Mouse (Mus musculus) MEL (cell line): ENCODE results near the gene Xrcc4. TPM values are rescaled to one million over a fixed set of nuclear protein-coding genes. Genes with fewer than 3 reads are reported as not detected.

Experiments
- DNase-seq: peaks from one replicate; pipeline ENCODE4 v3.0.0; 2011; ENCODE audit warnings: low read depth, low spot score
- H3K27ac ChIP-seq: 2 replicates; pipeline ENCODE4 v1.5.1; 2012; ENCODE audit warnings: low read depth, mild to moderate bottlenecking, control low read depth, low read length, moderate library complexity; ENCODE audit not compliant: control insufficient read depth
- H3K27me3 ChIP-seq, 2 experiments: fragments of 150-350 bp in 1 of 2; sonication (generic) in 1 of 2; 2 replicates each; pipeline ENCODE4 v1.6.1; 2012; ENCODE audit warnings: low read length in 2 of 2, mild to moderate bottlenecking in 2 of 2, improper control_type of control experiment in 1 of 2, moderate library complexity in 1 of 2; ENCODE audit not compliant: insufficient read depth in 2 of 2, control insufficient read depth in 1 of 2
- H3K36me3 ChIP-seq, 2 experiments: 2 replicates each; pipeline ENCODE4 v1.6.1; 2012 to 2014; ENCODE audit warnings: low read length in 2 of 2, improper control_type of control experiment in 1 of 2, inconsistent platforms in 1 of 2, mild to moderate bottlenecking in 1 of 2; ENCODE audit not compliant: insufficient read depth in 2 of 2, control insufficient read depth in 1 of 2
- H3K4me1 ChIP-seq, 2 experiments: fragments of 150-350 bp in 1 of 2; sonication (generic) in 1 of 2; 2 replicates each; pipeline ENCODE4 v1.6.1; 2012; ENCODE audit warnings: low read length in 2 of 2, improper control_type of control experiment in 1 of 2, mild to moderate bottlenecking in 1 of 2; ENCODE audit not compliant: insufficient read depth in 2 of 2, control insufficient read depth in 1 of 2
- H3K4me3 ChIP-seq, 2 experiments: fragments of 150-350 bp in 1 of 2; sonication (generic) in 1 of 2; 2 replicates each; pipeline ENCODE4 v1.5.1; 2012; ENCODE audit warnings: low read depth in 2 of 2, low read length in 2 of 2, mild to moderate bottlenecking in 2 of 2, moderate library complexity in 2 of 2, control low read depth in 1 of 2, improper control_type of control experiment in 1 of 2; ENCODE audit not compliant: control insufficient read depth in 1 of 2, insufficient read depth in 1 of 2
- H3K79me2 ChIP-seq: 2 replicates; pipeline ENCODE4 v1.6.1; 2012; ENCODE audit warnings: mild to moderate bottlenecking, low read length, moderate library complexity; ENCODE audit not compliant: control insufficient read depth, poor library complexity, insufficient read depth
- H3K9ac ChIP-seq: 2 replicates; pipeline ENCODE4 v1.6.1; 2012; ENCODE audit warnings: low read depth, mild to moderate bottlenecking, control low read depth, low read length, moderate library complexity; ENCODE audit not compliant: control insufficient read depth, poor library complexity, severe bottlenecking
- H3K9me3 ChIP-seq: fragments of 150-350 bp; sonication (generic); replicated peaks from 2 replicates; pipeline ENCODE4 v1.6.1; 2012; ENCODE audit warnings: mild to moderate bottlenecking, low read length, improper control_type of control experiment, moderate library complexity; ENCODE audit not compliant: insufficient read depth
- CHD1 ChIP-seq: IDR thresholded peaks from 2 replicates; pipeline ENCODE4 v1.6.1; 2012; ENCODE audit warnings: low read depth, mild to moderate bottlenecking, inconsistent platforms, low read length, improper control_type of control experiment
- CHD2 ChIP-seq: IDR thresholded peaks from 2 replicates; pipeline ENCODE4 v1.6.1; 2011; ENCODE audit warnings: low read length, improper control_type of control experiment
- E2F4 ChIP-seq: IDR thresholded peaks from 2 replicates; pipeline ENCODE4 v1.6.1; 2011; ENCODE audit warnings: low read depth, low read length, improper control_type of control experiment, borderline replicate concordance
- ETS1 ChIP-seq: IDR thresholded peaks from 2 replicates; pipeline ENCODE4 v1.6.1; 2012; ENCODE audit warnings: low read depth, mild to moderate bottlenecking, inconsistent platforms, low read length, improper control_type of control experiment, moderate library complexity
- GATA1 ChIP-seq: IDR thresholded peaks from 2 replicates; pipeline ENCODE4 v1.6.1; 2011; ENCODE audit warnings: low read depth, low read length, improper control_type of control experiment
- HCFC1 ChIP-seq: IDR thresholded peaks from 2 replicates; pipeline ENCODE4 v1.6.1; 2012; ENCODE audit warnings: low read depth, mild to moderate bottlenecking, inconsistent platforms, low read length, improper control_type of control experiment, moderate library complexity
- JUND ChIP-seq: IDR thresholded peaks from 2 replicates; pipeline ENCODE4 v1.6.1; 2011; ENCODE audit warnings: low read depth, mild to moderate bottlenecking, improper control_type of control experiment, low read length
- MYB ChIP-seq: IDR thresholded peaks from 2 replicates; pipeline ENCODE4 v1.6.1; 2011; ENCODE audit warnings: mild to moderate bottlenecking, low read depth, low read length, improper control_type of control experiment
- NELFE ChIP-seq: IDR thresholded peaks from 2 replicates; pipeline ENCODE4 v1.6.1; 2011; ENCODE audit warnings: low read depth, low read length, improper control_type of control experiment
- POLR2A ChIP-seq, 2 experiments: IDR thresholded peaks; 2 replicates each; pipeline ENCODE4 v1.6.1; 2011 to 2012; ENCODE audit warnings: low read length in 2 of 2, mild to moderate bottlenecking in 2 of 2, control low read depth in 1 of 2, improper control_type of control experiment in 1 of 2, low read depth in 1 of 2, moderate library complexity in 1 of 2; ENCODE audit not compliant: control insufficient read depth in 1 of 2, insufficient read depth in 1 of 2, poor library complexity in 1 of 2
- RCOR1 ChIP-seq: IDR thresholded peaks from 2 replicates; pipeline ENCODE4 v1.6.1; 2012; ENCODE audit warnings: low read depth, mild to moderate bottlenecking, inconsistent platforms, low read length, improper control_type of control experiment
- SIN3A ChIP-seq: IDR thresholded peaks from 2 replicates; pipeline ENCODE4 v1.6.1; 2012; ENCODE audit warnings: low read length, improper control_type of control experiment, inconsistent platforms
- SMC3 ChIP-seq: IDR thresholded peaks from 2 replicates; pipeline ENCODE4 v1.6.1; 2011; ENCODE audit warnings: low read depth, low read length, improper control_type of control experiment
- TAL1 ChIP-seq: IDR thresholded peaks from 2 replicates; pipeline ENCODE4 v1.6.1; 2012; ENCODE audit warnings: mild to moderate bottlenecking, inconsistent platforms, low read length, moderate library complexity, mixed read lengths
- TCF12 ChIP-seq: IDR thresholded peaks from 2 replicates; pipeline ENCODE4 v1.6.1; 2014; ENCODE audit warnings: low read depth, mild to moderate bottlenecking, inconsistent platforms, low read length, improper control_type of control experiment, moderate library complexity
- UBTF ChIP-seq: IDR thresholded peaks from 2 replicates; pipeline ENCODE4 v1.6.1; 2012; ENCODE audit warnings: low read depth, mild to moderate bottlenecking, inconsistent platforms, low read length, improper control_type of control experiment, moderate library complexity, borderline replicate concordance; ENCODE audit not compliant: insufficient read depth
- USF1 ChIP-seq: IDR thresholded peaks from 2 replicates; pipeline ENCODE4 v1.6.1; 2014; ENCODE audit warnings: low read depth, mild to moderate bottlenecking, inconsistent platforms, low read length, improper control_type of control experiment, moderate library complexity
- USF2 ChIP-seq, 2 experiments: IDR thresholded peaks; 2 replicates each; pipeline ENCODE4 v1.6.1; 2011 to 2012; ENCODE audit warnings: improper control_type of control experiment in 2 of 2, low read length in 2 of 2, borderline replicate concordance in 1 of 2, inconsistent platforms in 1 of 2, low read depth in 1 of 2, mild to moderate bottlenecking in 1 of 2; ENCODE audit not compliant: insufficient read depth in 1 of 2
- ZMIZ1 ChIP-seq: IDR thresholded peaks from 2 replicates; pipeline ENCODE4 v1.6.1; 2012; ENCODE audit warnings: low read depth, mild to moderate bottlenecking, inconsistent platforms, low read length, improper control_type of control experiment, moderate library complexity
- ZNF384 ChIP-seq: IDR thresholded peaks from 2 replicates; pipeline ENCODE4 v1.6.1; 2012; ENCODE audit warnings: low read depth, mild to moderate bottlenecking, inconsistent platforms, low read length, improper control_type of control experiment
- polyA plus RNA-seq, 2 experiments: library from polyadenylated mRNA; stranded (reverse) in 1 of 2; unstranded in 1 of 2; fragments of >175 nt in 1 of 2; fragments of >200 nt in 1 of 2; gene quantifications; 2 replicates each; pipeline versions ENCODE4 v1.2.1 to v1.2.4; 2012; ENCODE audit warnings: low replicate concordance in 2 of 2, low read depth in 1 of 2; ENCODE audit not compliant: insufficient read length in 2 of 2, insufficient read depth in 1 of 2, missing spikeins in 1 of 2
- total RNA-seq: library from RNA; depleted of rRNA; stranded (reverse); fragments of 300-350 nt; gene quantifications from 2 replicates; pipeline ENCODE4 v1.2.3, GENCODE M21; 2012

The Xrcc4 gene
- total and polyA plus RNA-seq, 3 experiments: 6.6 to 7.7 TPM; not detected in 1

DNA sequence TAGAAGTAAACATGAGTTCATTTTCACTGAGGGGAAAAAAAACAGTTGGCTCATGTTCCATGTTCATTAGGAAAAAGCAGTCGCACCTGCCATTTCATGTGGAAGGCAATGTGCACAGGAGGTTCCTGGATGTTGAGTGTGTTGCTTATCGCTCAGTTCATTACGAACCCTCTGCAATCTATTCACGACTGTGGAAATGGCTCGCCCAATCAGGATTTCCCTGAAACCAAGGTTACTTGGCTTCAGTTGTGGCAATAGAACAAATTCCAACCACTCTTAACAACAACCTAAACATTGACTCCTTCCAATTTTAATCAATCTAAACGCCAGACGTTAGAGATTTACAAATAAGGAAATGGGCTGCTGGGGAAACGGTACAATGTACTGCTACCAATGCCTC, 78.3 kb downstream of the Xrcc4 start:
- Histone ChIP-seq H3K4me3 (no peak overlapping the region), H3K27ac (no peak overlapping the region), H3K36me3 (no peaks in the 10 kb centered on the region), H3K9ac (no peak overlapping the region), H3K9me3 (no peaks in the 10 kb centered on the region)
- TF ChIP-seq USF1 (no peak), TAL1 (no peak), ZMIZ1 (no peak), NELFE (no peak), UBTF (no peak), TCF12 (no peak), POLR2A (IDR thresholded peaks at IDR 0.05; ENCODE audit: control insufficient read depth in 1 of 2, insufficient read depth in 1 of 2, low read depth in 1 of 2, low read length in 2 of 2, poor library complexity in 1 of 2) (no peak), SMC3 (no peak), SIN3A (no peak), GATA1 (no peak)
- TF ChIP-seq, all 39 proteins: peak for 0
- Histone ChIP-seq H3K4me1 (no peaks in the 10 kb centered on the region), H3K27me3 (no peaks in the 10 kb centered on the region), H3K79me2 (no peaks in the 10 kb centered on the region)
- DNase-seq: no peak

DNA sequence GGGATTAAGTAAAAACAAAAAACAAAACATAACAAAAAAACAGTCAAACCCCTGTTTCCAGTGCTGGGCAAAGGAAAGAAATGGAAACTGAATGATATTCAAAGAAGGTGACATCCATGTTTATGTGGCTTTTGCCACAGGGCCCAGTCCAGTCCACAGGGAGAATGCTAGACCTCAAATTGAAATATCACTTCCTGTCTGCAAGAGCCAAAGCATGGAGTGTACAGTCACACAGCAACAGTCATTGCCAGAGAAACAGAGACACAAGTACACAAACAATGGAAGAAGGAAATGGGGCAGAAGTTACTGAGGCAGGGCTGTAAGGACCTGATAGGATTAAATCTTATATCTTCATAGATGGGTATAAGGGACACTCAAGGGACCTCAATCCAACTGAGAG, 79.6 kb downstream of the Xrcc4 start:
- Histone ChIP-seq H3K9ac (no peak overlapping the region), H3K4me3 (no peak overlapping the region), H3K4me1 (no peaks in the 10 kb centered on the region), H3K36me3 (no peaks in the 10 kb centered on the region), H3K27me3 (no peaks in the 10 kb centered on the region), H3K27ac (no peak overlapping the region), H3K9me3 (no peaks in the 10 kb centered on the region), H3K79me2 (no peaks in the 10 kb centered on the region)
- TF ChIP-seq ZNF384: no peak
- TF ChIP-seq CHD1: no peak
- TF ChIP-seq HCFC1: no peak
- TF ChIP-seq JUND: no peak
- TF ChIP-seq RCOR1: no peak
- TF ChIP-seq CHD2: no peak
- TF ChIP-seq MYB: no peak
- no peak for TF ChIP-seq USF2 (IDR thresholded peaks at IDR 0.05; ENCODE audit: borderline replicate concordance in 1 of 2, insufficient read depth in 1 of 2, low read depth in 1 of 2, low read length in 2 of 2)
- TF ChIP-seq E2F4: no peak
- TF ChIP-seq ETS1: no peak
- peak; percentile 13 for DNase-seq
